Mouse (Mus musculus): ENCODE results near the gene Cops7a. TPM values are rescaled to one million over a fixed set of nuclear protein-coding genes. Genes with fewer than 3 reads are reported as not detected.

Gene Cops7a
- polyA plus RNA-seq, 1 experiment from 2014 or later: 178 TPM

DNA sequence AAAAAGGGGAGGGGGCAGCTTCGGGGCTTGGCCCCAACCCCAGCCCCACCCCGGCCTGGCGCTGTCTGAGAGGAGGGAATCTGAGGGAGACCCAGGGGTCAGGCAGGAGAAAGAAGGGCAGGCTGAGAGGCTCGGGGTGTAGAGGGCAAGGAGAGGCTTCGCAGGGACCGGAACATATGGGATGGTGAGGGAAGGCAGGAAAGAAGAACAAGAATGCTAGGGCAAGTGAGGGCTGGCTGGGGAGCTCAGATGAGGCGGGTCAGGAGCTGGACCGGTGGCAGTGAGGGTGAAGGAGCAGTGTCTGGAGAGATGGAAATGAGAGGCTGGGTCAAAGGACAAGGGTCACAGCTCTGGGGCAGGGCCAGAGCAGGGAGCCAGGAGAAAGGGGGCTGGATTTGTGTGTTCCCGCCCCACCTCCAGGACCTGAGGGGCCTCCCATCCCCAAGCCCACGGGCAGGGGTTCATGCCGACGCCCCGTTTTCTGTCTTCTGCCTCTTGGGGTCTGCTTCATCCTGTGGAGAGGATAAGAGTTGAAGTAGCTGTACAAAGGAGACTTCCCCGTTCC is 51.5 kb downstream of the Cops7a start:
- peaks cover 36% of the 10 kb centered on the region for H3K27me3 ChIP-seq (ENCODE audit: insufficient read depth, poor library complexity, severe bottlenecking)
- peaks cover 73% of the 10 kb centered on the region for H3K4me1 ChIP-seq
- H3K27ac ChIP-seq: peak overlapping the region; percentile 7; the same call in 1 of the 2 replicates
- WGBS: 72% methylated on average over 14 of the region's 14 CpGs
- no peak overlapping the region for H3K4me3 ChIP-seq
- H3K9me3 ChIP-seq: no peaks in the 10 kb centered on the region
- H3K36me3 ChIP-seq: peaks cover 24% of the 10 kb centered on the region
- DNase-seq (ENCODE audit: low spot score): no peak

DNA sequence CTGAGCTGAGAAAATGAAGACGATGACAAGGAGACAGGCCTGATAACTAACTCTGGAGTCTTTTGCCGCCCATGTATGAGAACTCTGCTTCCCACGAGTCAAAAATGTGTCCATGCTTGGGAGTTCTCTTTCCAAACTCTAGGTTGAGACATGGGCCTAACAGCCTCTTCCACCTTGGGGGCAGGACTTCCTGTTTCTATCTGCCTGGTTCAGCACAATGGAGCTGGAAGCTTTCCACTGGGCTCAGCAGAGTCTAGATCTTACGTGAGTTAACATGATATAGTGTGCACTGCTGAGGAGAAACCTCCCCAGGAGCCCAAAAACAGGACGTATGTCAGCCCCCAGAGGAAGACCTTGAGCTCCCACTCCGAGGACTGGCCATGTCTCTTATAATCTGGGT is 52.1 kb downstream of the Cops7a start:
- Histone ChIP-seq H3K36me3 (peaks cover 24% of the 10 kb centered on the region), H3K4me3 (no peak overlapping the region), H3K27ac (no peak overlapping the region), H3K9me3 (no peaks in the 10 kb centered on the region), H3K4me1 (peaks cover 67% of the 10 kb centered on the region), H3K27me3 (ENCODE audit: insufficient read depth, poor library complexity, severe bottlenecking) (peaks cover 42% of the 10 kb centered on the region)
- no peak for DNase-seq (ENCODE audit: low spot score)
- 65% methylated on average over 6 of the region's 6 CpGs for WGBS

DNA sequence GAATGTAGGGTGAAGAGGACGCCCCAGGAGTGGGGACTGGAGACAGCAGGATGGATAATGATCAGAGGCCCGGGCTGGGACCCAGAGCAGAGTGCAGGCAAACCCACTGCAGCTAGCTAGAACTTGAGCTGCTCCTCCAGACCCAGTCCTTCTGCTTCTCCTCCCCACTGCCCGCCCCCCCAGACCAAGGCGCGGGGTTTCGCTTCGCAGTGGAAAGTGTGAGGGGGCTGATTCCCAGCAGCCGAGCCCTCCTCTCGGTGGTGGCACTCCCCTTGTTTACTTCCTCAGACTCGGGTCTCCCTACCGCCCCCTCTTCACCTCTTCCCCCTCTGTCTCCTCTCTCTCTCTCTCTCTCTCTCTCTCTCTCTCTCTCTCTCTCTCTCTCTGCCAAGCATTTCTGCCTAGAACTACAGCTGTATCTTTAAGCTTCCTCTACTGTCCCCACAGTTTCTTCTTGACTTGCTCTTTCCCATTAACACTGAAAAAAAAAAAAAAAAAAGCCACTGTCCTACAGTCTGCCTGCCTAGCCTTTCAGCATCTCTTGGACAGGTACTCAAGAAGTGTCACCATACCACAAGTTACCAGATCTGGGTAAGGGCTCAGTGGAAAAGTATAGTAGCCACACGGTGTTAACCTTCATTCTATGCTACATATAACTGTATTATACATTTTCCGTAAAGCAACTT is 53.7 kb downstream of the Cops7a start, which contains the start of gene Lag3:
Lag3 (minus strand) TSS at position 173 of the 686 bp plus-strand sequence.
- Histone ChIP-seq H3K4me3 (peak within 1 kb of the TSS; percentile 32), H3K36me3 (peaks cover 24% of the 10 kb centered on the region), H3K27me3 (ENCODE audit: insufficient read depth, poor library complexity, severe bottlenecking) (peaks cover 44% of the 10 kb centered on the region), H3K4me1 (peaks cover 59% of the 10 kb centered on the region), H3K27ac (peak within 1 kb of the TSS; percentile 86), H3K9me3 (no peaks in the 10 kb centered on the region)
- WGBS: 15% methylated on average over 13 of the region's 13 CpGs
- DNase-seq (ENCODE audit: low spot score): no peak

DNA sequence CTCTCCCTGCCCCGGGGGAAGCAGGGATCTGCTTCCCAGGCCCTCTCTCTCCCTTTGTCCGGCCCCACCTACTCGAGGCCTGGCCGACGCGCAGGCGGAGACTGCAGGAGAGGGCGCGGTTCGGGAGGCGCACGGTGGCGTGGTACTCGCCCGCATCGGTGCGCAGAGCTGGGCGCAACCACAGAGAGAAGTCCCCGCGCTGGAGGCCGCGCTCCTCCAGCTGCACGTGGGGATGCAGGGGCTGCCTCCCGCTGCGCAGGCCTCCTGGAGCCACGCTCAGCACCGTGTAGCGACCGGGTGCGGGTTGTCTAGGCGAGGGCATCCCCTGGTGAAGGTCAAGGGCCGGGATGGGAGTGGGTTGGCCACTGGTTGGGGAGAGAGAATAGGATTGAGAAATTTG is 55.3 kb downstream of the Cops7a start:
- peaks cover 49% of the 10 kb centered on the region for H3K4me1 ChIP-seq
- no peaks in the 10 kb centered on the region for H3K9me3 ChIP-seq
- H3K4me3 ChIP-seq: peak overlapping the region; percentile 53
- H3K36me3 ChIP-seq: peaks cover 21% of the 10 kb centered on the region
- WGBS: 3% methylated on average over 32 of the region's 32 CpGs
- peaks cover 44% of the 10 kb centered on the region for H3K27me3 ChIP-seq (ENCODE audit: insufficient read depth, poor library complexity, severe bottlenecking)
- no peak for DNase-seq (ENCODE audit: low spot score)
- peak overlapping the region; percentile 86 for H3K27ac ChIP-seq

Other genes with a start within 250 kb of the Cops7a start
- gene Ptpn6, start 226.8 kb downstream of the Cops7a start, polyA plus RNA-seq (2016; fragmentation: Nextera tagmentation; extraction: Ambion mirVana): 5.9 and 8.6 TPM in 2 replicates
- 297 and 301 TPM in 2 replicates for gene Grcc10, start 224.2 kb downstream of the Cops7a start, polyA plus RNA-seq (2016; fragmentation: Nextera tagmentation; extraction: Ambion mirVana)
- not detected in 2 replicates for gene Gm45234, start 209.5 kb downstream of the Cops7a start, polyA plus RNA-seq (2016; fragmentation: Nextera tagmentation; extraction: Ambion mirVana)
- 7.4 and 11.4 TPM in 2 replicates for gene Atn1, start 209.0 kb downstream of the Cops7a start, polyA plus RNA-seq (2016; fragmentation: Nextera tagmentation; extraction: Ambion mirVana)
- gene Eno2, start 195.9 kb downstream of the Cops7a start, polyA plus RNA-seq (2016; fragmentation: Nextera tagmentation; extraction: Ambion mirVana): 4.5 and 4.8 TPM in 2 replicates
- 0.17 and 0.26 TPM in 2 replicates for gene Lrrc23, start 185.8 kb downstream of the Cops7a start, polyA plus RNA-seq (2016; fragmentation: Nextera tagmentation; extraction: Ambion mirVana)
- 8.5 and 9.3 TPM in 2 replicates for gene Spsb2, start 156.9 kb downstream of the Cops7a start, polyA plus RNA-seq (2016; fragmentation: Nextera tagmentation; extraction: Ambion mirVana)
- 1,456 and 1,625 TPM in 2 replicates for gene Tpi1, start 151.2 kb downstream of the Cops7a start, polyA plus RNA-seq (2016; fragmentation: Nextera tagmentation; extraction: Ambion mirVana)
- 145 and 151 TPM in 2 replicates for gene Usp5, start 136.1 kb downstream of the Cops7a start, polyA plus RNA-seq (2016; fragmentation: Nextera tagmentation; extraction: Ambion mirVana)
- gene Cdca3, start 136.0 kb downstream of the Cops7a start, polyA plus RNA-seq (2016; fragmentation: Nextera tagmentation; extraction: Ambion mirVana): 150 and 179 TPM in 2 replicates
- 2.4 and 5.2 TPM in 2 replicates for gene Gnb3, start 125.3 kb downstream of the Cops7a start, polyA plus RNA-seq (2016; fragmentation: Nextera tagmentation; extraction: Ambion mirVana)
- 10.7 and 13.4 TPM in 2 replicates for gene P3h3, start 107.8 kb downstream of the Cops7a start, polyA plus RNA-seq (2016; fragmentation: Nextera tagmentation; extraction: Ambion mirVana)
- gene Gpr162, start 101.6 kb downstream of the Cops7a start, polyA plus RNA-seq (2016; fragmentation: Nextera tagmentation; extraction: Ambion mirVana): 1.1 and 1.2 TPM in 2 replicates
- gene Cd4, start 77.3 kb downstream of the Cops7a start, polyA plus RNA-seq (2016; fragmentation: Nextera tagmentation; extraction: Ambion mirVana): 0.05 TPM in 1 of 2 replicates, not detected in the other
- 1.2 and 2.8 TPM in 2 replicates for gene Lag3, start 53.8 kb downstream of the Cops7a start, polyA plus RNA-seq (2016; fragmentation: Nextera tagmentation; extraction: Ambion mirVana)
- 123 and 174 TPM in 2 replicates for gene Ptms, start 45.4 kb downstream of the Cops7a start, polyA plus RNA-seq (2016; fragmentation: Nextera tagmentation; extraction: Ambion mirVana)
- gene Mlf2, start 34.2 kb downstream of the Cops7a start, polyA plus RNA-seq (2016; fragmentation: Nextera tagmentation; extraction: Ambion mirVana): 363 and 402 TPM in 2 replicates
- 0.14 TPM in 1 of 2 replicates, not detected in the other for gene Pianp, start 31.2 kb upstream of the Cops7a start, polyA plus RNA-seq (2016; fragmentation: Nextera tagmentation; extraction: Ambion mirVana)
- gene Zfp384, start 43.6 kb upstream of the Cops7a start, polyA plus RNA-seq (2016; fragmentation: Nextera tagmentation; extraction: Ambion mirVana): 7.9 and 14.2 TPM in 2 replicates
- 74.4 and 84.5 TPM in 2 replicates for gene Ing4, start 74.2 kb upstream of the Cops7a start, polyA plus RNA-seq (2016; fragmentation: Nextera tagmentation; extraction: Ambion mirVana)
- gene Acrbp, start 84.2 kb upstream of the Cops7a start, polyA plus RNA-seq (2016; fragmentation: Nextera tagmentation; extraction: Ambion mirVana): 4.8 and 8.0 TPM in 2 replicates
- 0.37 and 0.38 TPM in 2 replicates for gene Lpar5, start 102.4 kb upstream of the Cops7a start, polyA plus RNA-seq (2016; fragmentation: Nextera tagmentation; extraction: Ambion mirVana)
- 75.0 and 88.6 TPM in 2 replicates for gene Chd4, start 130.4 kb upstream of the Cops7a start, polyA plus RNA-seq (2016; fragmentation: Nextera tagmentation; extraction: Ambion mirVana)
- gene Nop2, start 166.4 kb upstream of the Cops7a start, polyA plus RNA-seq (2016; fragmentation: Nextera tagmentation; extraction: Ambion mirVana): 73.2 and 92.7 TPM in 2 replicates
- 11.7 and 11.9 TPM in 2 replicates for gene Iffo1, start 179.7 kb upstream of the Cops7a start, polyA plus RNA-seq (2016; fragmentation: Nextera tagmentation; extraction: Ambion mirVana)
- 3,676 and 4,272 TPM in 2 replicates for gene Gapdh, start 200.9 kb upstream of the Cops7a start, polyA plus RNA-seq (2016; fragmentation: Nextera tagmentation; extraction: Ambion mirVana)
- gene Ncapd2, start 226.2 kb upstream of the Cops7a start, polyA plus RNA-seq (2016; fragmentation: Nextera tagmentation; extraction: Ambion mirVana): 128 and 140 TPM in 2 replicates
- 246 and 251 TPM in 2 replicates for gene Mrpl51, start 226.3 kb upstream of the Cops7a start, polyA plus RNA-seq (2016; fragmentation: Nextera tagmentation; extraction: Ambion mirVana)